Mouse (Mus musculus) intestine, postnatal 0 days (tissue): ENCODE data around the gene Dcbld2. TPM values are rescaled to one million over a fixed set of nuclear protein-coding genes. Genes with fewer than 3 reads are reported as not detected.

Experiments used
- ATAC-seq: fragments of 200-750 bp; cut with Nextera tagmentation; 2 replicates; pipeline ENCODE4 v1.8.0; 2017; ENCODE audit warnings: mild to moderate bottlenecking, moderate TSS enrichment, moderate library complexity
- H3K27ac ChIP-seq: fragments of 300-500 bp; sonication (generic); 2 replicates; pipeline ENCODE4 v1.5.1; 2014; ENCODE audit warnings: mild to moderate bottlenecking, low read depth, low read length, moderate library complexity
- H3K27me3 ChIP-seq: fragments of 300-500 bp; sonication (generic); replicated peaks from 2 replicates; pipeline ENCODE4 v1.6.1; 2014; ENCODE audit warnings: low read length, mixed read lengths; ENCODE audit not compliant: control insufficient read depth, insufficient read depth
- H3K36me3 ChIP-seq: fragments of 300-500 bp; sonication (generic); 2 replicates; pipeline ENCODE4 v1.6.1; 2014; ENCODE audit warnings: mild to moderate bottlenecking, moderate library complexity; ENCODE audit not compliant: control insufficient read depth, insufficient read depth
- H3K4me1 ChIP-seq: fragments of 300-500 bp; sonication (generic); replicated peaks from 2 replicates; pipeline ENCODE4 v1.6.1; 2014; ENCODE audit warnings: antibody characterized with exemption, low read length, mixed read lengths; ENCODE audit not compliant: control insufficient read depth, insufficient read depth
- H3K4me2 ChIP-seq: fragments of 300-500 bp; sonication (generic); replicated peaks from 2 replicates; pipeline ENCODE4 v1.6.1; 2014; ENCODE audit warnings: low read depth, mild to moderate bottlenecking, moderate library complexity
- H3K4me3 ChIP-seq: fragments of 300-500 bp; sonication (generic); 2 replicates; pipeline ENCODE4 v1.5.1; 2014; ENCODE audit warnings: low read depth, low read length
- H3K9ac ChIP-seq: fragments of 300-500 bp; sonication (generic); 2 replicates; pipeline ENCODE4 v1.6.1; 2014; ENCODE audit warnings: mild to moderate bottlenecking, low read depth, low read length
- H3K9me3 ChIP-seq: fragments of 300-500 bp; sonication (generic); 2 replicates; pipeline ENCODE4 v1.6.1; 2016; ENCODE audit warnings: mixed run types; ENCODE audit not compliant: control insufficient read depth
- CTCF ChIP-seq: sonication (generic); IDR thresholded peaks from 2 replicates; pipeline ENCODE4 v1.5.1; 2016; ENCODE audit warnings: low read depth, mild to moderate bottlenecking, control low read depth, antibody characterized with exemption, moderate library complexity
- WGBS: fragments of 180-500 bp; shearing (Covaris S2); extraction: QIAGEN DNeasy Blood & Tissue Kit; methylation state at CpG from one replicate; pipeline ENCODE4 v1.1.7; 2014; 5-methylcytosine and 5-hydroxymethylcytosine counted together
- polyA plus RNA-seq: library from polyadenylated mRNA; unstranded; fragments of >200 nt; fragmentation: Nextera tagmentation; extraction: Ambion mirVana; gene quantifications from 2 replicates; pipeline ENCODE4 v1.2.1, GENCODE M21; 2015

Dcbld2 gene
- polyA plus RNA-seq: 2.2 and 2.6 TPM in 2 replicates

GRCm38 (mm10) chr16:58408062-58408486 is at the start of gene Dcbld2:
Dcbld2 (plus strand) TSS chr16:58408443.
- no peaks in the 10 kb centered on the region for H3K36me3 ChIP-seq
- H3K9ac ChIP-seq: peak within 1 kb of the TSS; percentile 71
- peak; percentile 100 for ATAC-seq
- WGBS: 0% methylated on average over 31 of the region's 32 CpGs
- TF ChIP-seq CTCF: no peak
- H3K9me3 ChIP-seq: no peaks in the 10 kb centered on the region
- peak within 1 kb of the TSS; percentile 96 for H3K4me2 ChIP-seq
- H3K4me3 ChIP-seq: peak within 1 kb of the TSS; percentile 83
- H3K27ac ChIP-seq: peak within 1 kb of the TSS; percentile 36
- H3K27me3 ChIP-seq: no peaks in the 10 kb centered on the region
- no peaks in the 10 kb centered on the region for H3K4me1 ChIP-seq

GRCm38 (mm10) chr16:58377170-58377569 is 31.1 kb upstream of the Dcbld2 start:
- Histone ChIP-seq H3K27ac (no peak overlapping the region), H3K9ac (no peak overlapping the region), H3K36me3 (no peaks in the 10 kb centered on the region), H3K4me1 (no peaks in the 10 kb centered on the region), H3K27me3 (no peaks in the 10 kb centered on the region), H3K4me3 (no peak overlapping the region), H3K9me3 (no peaks in the 10 kb centered on the region), H3K4me2 (no peak overlapping the region)
- TF ChIP-seq CTCF: no peak
- ATAC-seq: no peak
- WGBS: 68% methylated on average over 1 of the region's 1 CpGs

- no peak for ATAC-seq
- Histone ChIP-seq H3K9ac (no peak overlapping the region), H3K9me3 (no peaks in the 10 kb centered on the region), H3K4me3 (no peak overlapping the region), H3K4me2 (no peak overlapping the region), H3K4me1 (no peaks in the 10 kb centered on the region), H3K27me3 (no peaks in the 10 kb centered on the region), H3K27ac (no peak overlapping the region), H3K36me3 (no peaks in the 10 kb centered on the region)
- TF ChIP-seq CTCF: no peak
- 64% methylated on average over 13 of the region's 13 CpGs for WGBS
Measured at GRCm38 (mm10) chr16:58377756-58378503, 30.3 kb upstream of the Dcbld2 start.

- no peak for TF ChIP-seq CTCF
- no peaks in the 10 kb centered on the region for H3K9me3 ChIP-seq
- H3K4me2 ChIP-seq: no peak overlapping the region
- no peaks in the 10 kb centered on the region for H3K4me1 ChIP-seq
- no peak for ATAC-seq
- no peaks in the 10 kb centered on the region for H3K36me3 ChIP-seq
- WGBS: 85% methylated on average over 4 of the region's 4 CpGs
- no peaks in the 10 kb centered on the region for H3K27me3 ChIP-seq
- no peak overlapping the region for H3K4me3 ChIP-seq
- H3K9ac ChIP-seq: no peak overlapping the region
- H3K27ac ChIP-seq: no peak overlapping the region
Measured at GRCm38 (mm10) chr16:58386241-58386757, 21.9 kb upstream of the Dcbld2 start.

- no peak overlapping the region for H3K4me3 ChIP-seq
- 55% methylated on average over 7 of the region's 7 CpGs for WGBS
- no peak overlapping the region for H3K4me2 ChIP-seq
- H3K9ac ChIP-seq: no peak overlapping the region
- no peak overlapping the region for H3K27ac ChIP-seq
- no peak for ATAC-seq
- H3K4me1 ChIP-seq: no peaks in the 10 kb centered on the region
- H3K27me3 ChIP-seq: no peaks in the 10 kb centered on the region
- TF ChIP-seq CTCF: no peak
- H3K9me3 ChIP-seq: no peaks in the 10 kb centered on the region
- H3K36me3 ChIP-seq: no peaks in the 10 kb centered on the region
Measured at GRCm38 (mm10) chr16:58389143-58389755, 19.0 kb upstream of the Dcbld2 start.

GRCm38 (mm10) chr16:58393036-58393435 is 15.2 kb upstream of the Dcbld2 start:
- Histone ChIP-seq H3K4me3 (no peak overlapping the region), H3K9ac (no peak overlapping the region), H3K36me3 (no peaks in the 10 kb centered on the region), H3K4me1 (no peaks in the 10 kb centered on the region), H3K27me3 (no peaks in the 10 kb centered on the region), H3K9me3 (no peaks in the 10 kb centered on the region), H3K27ac (no peak overlapping the region), H3K4me2 (no peak overlapping the region)
- TF ChIP-seq CTCF: no peak
- ATAC-seq: no peak
- WGBS: 69% methylated on average over 3 of the region's 3 CpGs
